9 mouse cellular contexts compared by ENCODE assay signal in the genomic region with DNA sequence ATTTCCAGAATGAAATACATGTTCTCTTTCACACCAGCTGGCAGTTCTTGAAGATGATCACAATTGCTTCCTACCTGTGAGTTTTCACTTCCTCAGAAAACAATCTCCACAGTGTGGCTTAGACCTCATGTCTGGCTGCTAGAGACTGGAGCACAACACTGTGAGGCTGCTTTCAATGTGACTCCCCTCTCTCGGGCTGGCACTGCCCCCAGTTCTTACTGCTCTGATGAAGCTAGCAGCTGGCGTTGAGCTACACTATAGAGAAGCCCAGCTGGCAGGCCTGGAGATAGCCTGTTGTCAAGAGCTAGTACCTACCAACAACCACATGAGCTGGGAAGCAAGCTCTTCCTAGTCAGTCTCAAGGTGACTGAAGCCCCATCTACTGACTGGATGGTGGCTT. TPM values are rescaled to one million over a fixed set of nuclear protein-coding genes. Genes with fewer than 3 reads are reported as not detected.
DNase-seq lines count a peak whose midpoint lies in the region; ATAC-seq lines count a peak whose summit lies in the region.
"Had no signal": no experiment of that assay in that cellular context is flagged by ENCODE, and none has a peak within 500 bp of the region (broad histone marks: within the 10 kb centered on the region; RNA-seq: fewer than 3 reads in every experiment).

No protein-coding gene starts in this region.

- no peaks in the 10 kb centered on the region for H3K9me3 ChIP-seq in midbrain, embryonic 13.5 days
- H3K9me3 ChIP-seq in liver, embryonic 11.5 days (ENCODE audit: control insufficient read depth, low read length) = no peaks in the 10 kb centered on the region

- peak; percentile 84 for ATAC-seq in midbrain, embryonic 13.5 days
- ATAC-seq in inflammation-experienced regulatory T-cells, adult 6 months = no peak
- no peak for ATAC-seq in liver, embryonic 11.5 days (replicated peaks; ENCODE audit: low FRiP score)

- H3K27me3 ChIP-seq in midbrain, embryonic 13.5 days = no peaks in the 10 kb centered on the region
- no peaks in the 10 kb centered on the region for H3K27me3 ChIP-seq in liver, embryonic 11.5 days (replicated peaks; ENCODE audit: control insufficient read depth, insufficient read depth, low read length)

- peak; percentile 87 to 93 for DNase-seq in cerebellum, postnatal 10 days
- no peak for DNase-seq in cerebellum, adult 11-12 months
- peak; percentile 87 for DNase-seq in brain, adult 2 months (ENCODE audit: low read depth, low spot score)
- DNase-seq in layer of hippocampus, adult 8-10 months (ENCODE audit: low spot score in 2 of 2) = peak; percentile 77 to 84
- DNase-seq in kidney, postnatal 25 days = no peak
- no peak for DNase-seq in liver, embryonic 11.5 days (ENCODE audit: low spot score)
- DNase-seq: cerebellum, adult 11 months had no signal

- no peak overlapping the region for H3K9ac ChIP-seq in midbrain, embryonic 13.5 days (replicated peaks)
- H3K9ac ChIP-seq in liver, embryonic 11.5 days (ENCODE audit: low read depth, low read length) = no peak overlapping the region

- peak overlapping the region; percentile 81 for H3K27ac ChIP-seq in midbrain, embryonic 13.5 days
- no peak overlapping the region for H3K27ac ChIP-seq in liver, embryonic 11.5 days (ENCODE audit: low read depth, low read length)

- peaks cover 20% of the 10 kb centered on the region for H3K4me1 ChIP-seq in midbrain, embryonic 13.5 days (replicated peaks)
- H3K4me1 ChIP-seq in liver, embryonic 11.5 days (replicated peaks; ENCODE audit: control insufficient read depth, insufficient read depth, low read length) = no peaks in the 10 kb centered on the region

- no peak overlapping the region for H3K4me3 ChIP-seq in midbrain, embryonic 13.5 days (replicated peaks)
- H3K4me3 ChIP-seq in liver, embryonic 11.5 days (ENCODE audit: low read depth, low read length) = no peak overlapping the region

- H3K36me3 ChIP-seq in midbrain, embryonic 13.5 days = no peaks in the 10 kb centered on the region
- no peaks in the 10 kb centered on the region for H3K36me3 ChIP-seq in liver, embryonic 11.5 days (ENCODE audit: control insufficient read depth, insufficient read depth, low read length)

- H3K4me2 ChIP-seq in midbrain, embryonic 13.5 days (replicated peaks) = no peak overlapping the region
- H3K4me2 ChIP-seq in liver, embryonic 11.5 days = no peak overlapping the region

- 24% methylated on average over 2 of the region's 2 CpGs for WGBS in midbrain, embryonic 13.5 days
- WGBS in liver, embryonic 11.5 days = 65% methylated on average over 2 of the region's 2 CpGs

RNA-seq across cellular contexts. Expression of gene Arnt2, which starts 39.1 kb away (rescaled TPM):
- total RNA-seq in layer of hippocampus, adult 8-10 months (2022) = 100 to 1,000 TPM; 149 to 171 (median 168) TPM
- 74.5 and 77.1 TPM in 2 replicates for polyA plus RNA-seq in midbrain, embryonic 13.5 days (2015; fragmentation: Nextera tagmentation; extraction: Ambion mirVana)
- 1 to 10 TPM; 4.6 to 7.2 (median 5.6) TPM for polyA plus RNA-seq in inflammation-experienced regulatory T-cells, adult 6 months (2017; shearing (Covaris generic))
- polyA plus RNA-seq in liver, embryonic 11.5 days (2014; fragmentation: Nextera tagmentation; extraction: Ambion mirVana) = 2.2 and 2.7 TPM in 2 replicates

Comparison
In these comparisons a context has a peak if more than half of its experiments do, and no peak if none do; other contexts are left out.
1. DNase-seq: peak in cerebellum, postnatal 10 days (2 of 2), brain, adult 2 months (single experiment) and layer of hippocampus, adult 8-10 months (2 of 2); none in cerebellum, adult 11-12 months (single experiment), kidney, postnatal 25 days (0 of 2) and liver, embryonic 11.5 days (single experiment).